Mouse (Mus musculus) liver, adult 2 months (tissue): ENCODE data around the gene Mgat4b. TPM values are rescaled to one million over a fixed set of nuclear protein-coding genes. Genes with fewer than 3 reads are reported as not detected.

Experiments
- DNase-seq: peaks from one replicate; pipeline ENCODE4 v3.0.0-alpha.2; 2011; ENCODE audit warnings: low read depth, low spot score; ENCODE audit errors: extremely low read depth
- H3K27ac ChIP-seq: fragments of 200-500 bp; replicated peaks from 2 replicates; pipeline ENCODE4 v1.5.1; 2012; ENCODE audit warnings: low read depth, mild to moderate bottlenecking, control low read depth, inconsistent platforms, low read length; ENCODE audit not compliant: insufficient read depth
- H3K27me3 ChIP-seq: fragments of 200-500 bp; 2 replicates; pipeline ENCODE4 v1.6.1; 2012; ENCODE audit warnings: mild to moderate bottlenecking, moderate library complexity, low read length, inconsistent platforms; ENCODE audit not compliant: control insufficient read depth, insufficient read depth
- H3K36me3 ChIP-seq: fragments of 200-500 bp; 2 replicates; pipeline ENCODE4 v1.6.1; 2012; ENCODE audit warnings: low read length, inconsistent platforms; ENCODE audit not compliant: control insufficient read depth, insufficient read depth
- H3K4me1 ChIP-seq: fragments of 200-500 bp; 2 replicates; pipeline ENCODE4 v1.6.1; 2011; ENCODE audit warnings: low read length; ENCODE audit not compliant: control insufficient read depth, insufficient read depth
- H3K4me3 ChIP-seq: fragments of 200-500 bp; 2 replicates; pipeline ENCODE4 v1.5.1; 2011; ENCODE audit warnings: low read depth, mild to moderate bottlenecking, control low read depth, low read length, moderate library complexity; ENCODE audit not compliant: insufficient read depth
- H3K79me2 ChIP-seq: fragments of 200-500 bp; 2 replicates; pipeline ENCODE4 v1.6.1; 2012; ENCODE audit warnings: inconsistent platforms, mild to moderate bottlenecking, low read length, moderate library complexity; ENCODE audit not compliant: control insufficient read depth, insufficient read depth
- H3K9ac ChIP-seq: fragments of 200-500 bp; 2 replicates; pipeline ENCODE4 v1.6.1; 2012; ENCODE audit warnings: low read depth, mild to moderate bottlenecking, control low read depth, inconsistent platforms, low read length
- CTCF ChIP-seq: fragments of 200-500 bp; IDR thresholded peaks from 2 replicates; pipeline ENCODE4 v1.5.1; 2011; ENCODE audit warnings: low read depth, low read length, control low read depth
- POLR2A ChIP-seq: fragments of 200-500 bp; IDR thresholded peaks from 2 replicates; pipeline ENCODE4 v1.6.1; 2011; ENCODE audit warnings: low read length, control low read depth; ENCODE audit not compliant: insufficient read depth; ENCODE audit errors: extremely low read depth
- WGBS: fragments of 180-500 bp; shearing (Covaris S2); methylation state at CpG from one replicate; pipeline ENCODE4 v1.1.7; 2018; 5-methylcytosine and 5-hydroxymethylcytosine counted together
- polyA plus RNA-seq: library from polyadenylated mRNA; depleted of rRNA; stranded (reverse); fragments of >200 nt; gene quantifications from 2 replicates; pipeline ENCODE4 v1.2.3, GENCODE M21; 2012
- total RNA-seq: library from RNA; depleted of rRNA; stranded (reverse); fragments of >200 nt; gene quantifications from 2 replicates; pipeline ENCODE4 v1.2.3, GENCODE M21; 2014

Gene Mgat4b
- total and polyA plus RNA-seq, 2 experiments, result 9.8 to 26.3 TPM

GRCm38 (mm10) chr11:50182702-50183101 lies 28.0 kb upstream of the Mgat4b start:
- peak overlapping the region; percentile 59 for H3K27ac ChIP-seq
- no peaks in the 10 kb centered on the region for H3K27me3 ChIP-seq
- TF ChIP-seq POLR2A, result no peak
- no peak for TF ChIP-seq CTCF
- H3K36me3 ChIP-seq, result no peaks in the 10 kb centered on the region
- no peaks in the 10 kb centered on the region for H3K79me2 ChIP-seq
- WGBS, result 11% methylated on average over 4 of the region's 4 CpGs
- H3K9ac ChIP-seq, result no peak overlapping the region
- no peak for DNase-seq
- H3K4me1 ChIP-seq, result peaks cover 55% of the 10 kb centered on the region
- H3K4me3 ChIP-seq, result no peak overlapping the region

GRCm38 (mm10) chr11:50184788-50185187 lies 25.9 kb upstream of the Mgat4b start:
- H3K27me3 ChIP-seq, result no peaks in the 10 kb centered on the region
- peaks cover 39% of the 10 kb centered on the region for H3K4me1 ChIP-seq
- peak overlapping the region; percentile 72 for H3K27ac ChIP-seq
- peak; percentile 99 for DNase-seq
- 20% methylated on average over 3 of the region's 3 CpGs for WGBS
- H3K9ac ChIP-seq, result no peak overlapping the region
- TF ChIP-seq CTCF, result no peak
- no peak for TF ChIP-seq POLR2A
- no peak overlapping the region for H3K4me3 ChIP-seq
- no peaks in the 10 kb centered on the region for H3K79me2 ChIP-seq
- no peaks in the 10 kb centered on the region for H3K36me3 ChIP-seq

GRCm38 (mm10) chr11:50188682-50189081 lies 22.0 kb upstream of the Mgat4b start:
- Histone ChIP-seq H3K27me3 (no peaks in the 10 kb centered on the region), H3K4me3 (peak overlapping the region; percentile 17; the same call in 1 of the 2 replicates), H3K36me3 (no peaks in the 10 kb centered on the region), H3K79me2 (no peaks in the 10 kb centered on the region), H3K27ac (peak overlapping the region; percentile 63), H3K4me1 (peaks cover 22% of the 10 kb centered on the region), H3K9ac (no peak overlapping the region; the same call in 1 of the 2 replicates)
- peak; percentile 71 for DNase-seq
- 14% methylated on average over 7 of the region's 7 CpGs for WGBS
- TF ChIP-seq POLR2A (no peak), CTCF (no peak)

- TF ChIP-seq CTCF (no peak), POLR2A (no peak)
- Histone ChIP-seq H3K4me1 (peaks cover 27% of the 10 kb centered on the region), H3K36me3 (no peaks in the 10 kb centered on the region), H3K79me2 (no peaks in the 10 kb centered on the region), H3K27me3 (no peaks in the 10 kb centered on the region), H3K27ac (no peak overlapping the region), H3K4me3 (no peak overlapping the region), H3K9ac (no peak overlapping the region)
- DNase-seq, result no peak
- WGBS, result 57% methylated on average over 4 of the region's 4 CpGs
Observed at GRCm38 (mm10) chr11:50190362-50190761, 20.3 kb upstream of the Mgat4b start.

GRCm38 (mm10) chr11:50192278-50192677 lies 18.4 kb upstream of the Mgat4b start:
- Histone ChIP-seq H3K27me3 (no peaks in the 10 kb centered on the region), H3K4me3 (no peak overlapping the region), H3K4me1 (peaks cover 22% of the 10 kb centered on the region), H3K27ac (no peak overlapping the region), H3K36me3 (no peaks in the 10 kb centered on the region), H3K9ac (no peak overlapping the region), H3K79me2 (no peaks in the 10 kb centered on the region)
- 80% methylated on average over 3 of the region's 3 CpGs for WGBS
- no peak for DNase-seq
- TF ChIP-seq POLR2A (no peak), CTCF (no peak)

- no peak overlapping the region for H3K4me3 ChIP-seq
- no peaks in the 10 kb centered on the region; the same call in 1 of the 2 replicates for H3K36me3 ChIP-seq
- DNase-seq, result no peak
- H3K27me3 ChIP-seq, result no peaks in the 10 kb centered on the region
- H3K9ac ChIP-seq, result no peak overlapping the region
- no peak overlapping the region for H3K27ac ChIP-seq
- H3K79me2 ChIP-seq, result no peaks in the 10 kb centered on the region
- peaks cover 29% of the 10 kb centered on the region for H3K4me1 ChIP-seq
- TF ChIP-seq CTCF (0 out of 2 replicates have a peak, but pooled peaks have one; percentile 15), POLR2A (no peak)
- WGBS, result 84% methylated on average over 7 of the region's 7 CpGs
Observed at GRCm38 (mm10) chr11:50194070-50194469, 16.6 kb upstream of the Mgat4b start.
